Mouse (Mus musculus) monocyte, adult 5-6 weeks (primary cell): ENCODE results near the gene Ajm1. TPM values are rescaled to one million over a fixed set of nuclear protein-coding genes. Genes with fewer than 3 reads are reported as not detected.

Experiments
- ATAC-seq: fragments of 153-309, 156-312 bp; replicated peaks from 2 replicates; pipeline ENCODE4 v1.8.0; 2017; ENCODE audit warnings: mild to moderate bottlenecking; ENCODE audit not compliant: low TSS enrichment, insufficient number of reproducible peaks, severe bottlenecking, poor library complexity, low FRiP score
- total RNA-seq: library from RNA; stranded (forward); fragments of 200-1000, 200-491, 200-594 nt; gene quantifications from 3 replicates; pipeline ENCODE4 v1.2.3, GENCODE M21; 2017

Gene Ajm1
- total RNA-seq, 1 experiment from 2014 or later = not detected

DNA sequence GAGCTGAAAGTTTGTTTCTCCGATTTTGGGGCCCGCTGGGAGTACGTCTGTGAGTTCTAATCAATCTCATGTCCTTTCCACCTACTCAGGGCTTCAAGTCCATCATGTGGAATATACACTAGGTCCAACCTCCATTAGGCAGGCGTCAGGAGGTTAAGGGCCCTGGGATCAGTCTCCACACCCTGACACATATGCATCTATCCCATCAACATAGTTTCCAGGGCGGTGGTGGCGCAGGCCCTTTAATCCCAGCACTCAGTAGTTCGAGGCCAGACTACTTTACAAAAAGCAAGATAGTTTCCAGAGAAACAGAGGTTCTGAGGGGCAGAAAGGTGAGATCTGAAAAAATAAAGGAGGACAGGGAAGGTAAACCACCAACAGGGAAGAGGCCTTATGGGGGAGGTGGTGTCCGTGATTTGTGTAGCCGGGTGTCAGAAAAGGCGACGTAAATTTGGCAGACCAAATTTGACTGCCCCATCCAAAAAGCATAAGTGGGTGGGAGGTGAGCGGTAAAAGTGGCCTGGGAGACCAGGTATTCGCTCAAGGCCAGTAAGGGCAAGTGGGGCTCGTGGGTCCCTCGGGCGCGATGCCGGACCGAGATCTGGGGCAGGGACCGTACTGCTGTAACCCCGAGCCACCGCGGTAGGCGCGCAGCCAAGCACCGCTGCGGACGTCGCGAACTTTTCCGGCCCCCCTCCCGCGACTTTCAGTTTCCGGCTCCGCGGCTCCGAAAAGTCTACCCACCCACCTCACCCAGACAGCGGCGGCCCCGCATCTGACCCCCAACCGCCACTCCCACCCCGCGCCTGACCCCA lies 35.4 kb downstream of the Ajm1 start:
- 0 out of 2 replicates have a peak, but pooled peaks have one; percentile 11 for ATAC-seq

DNA sequence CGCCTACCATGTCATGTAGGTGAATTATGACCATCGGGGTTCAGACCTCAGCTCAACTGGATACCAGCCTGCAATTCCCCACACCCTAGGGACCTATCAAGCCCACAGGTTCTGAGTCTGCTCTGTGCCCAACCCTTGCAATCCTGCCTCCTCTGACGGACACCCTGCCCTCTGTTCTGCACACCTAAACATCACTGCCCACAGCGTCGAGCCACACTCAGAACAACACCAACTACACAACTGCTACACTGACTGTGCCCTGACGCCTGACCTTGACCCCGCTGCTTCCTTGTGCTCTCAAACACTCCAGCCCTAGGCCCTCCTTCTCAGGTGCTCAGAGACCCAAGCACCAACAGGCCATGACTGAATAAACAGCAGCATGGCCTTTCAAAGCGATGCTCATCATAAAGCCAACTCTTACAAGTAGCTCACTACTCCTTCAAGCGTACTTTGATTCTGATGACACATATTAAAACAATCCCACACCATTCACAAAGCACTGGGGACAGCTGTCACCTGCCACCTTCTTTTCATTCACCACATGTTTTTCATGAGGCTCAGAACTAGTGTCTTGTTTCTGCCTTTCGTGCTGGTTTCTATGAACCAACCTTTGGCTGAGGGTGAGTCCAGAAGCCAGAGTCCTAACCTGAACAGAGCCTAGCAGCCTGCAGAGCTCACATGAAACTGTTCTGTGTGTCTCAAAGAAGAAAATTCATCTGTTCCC lies 39.8 kb downstream of the Ajm1 start:
- ATAC-seq = no peak

DNA sequence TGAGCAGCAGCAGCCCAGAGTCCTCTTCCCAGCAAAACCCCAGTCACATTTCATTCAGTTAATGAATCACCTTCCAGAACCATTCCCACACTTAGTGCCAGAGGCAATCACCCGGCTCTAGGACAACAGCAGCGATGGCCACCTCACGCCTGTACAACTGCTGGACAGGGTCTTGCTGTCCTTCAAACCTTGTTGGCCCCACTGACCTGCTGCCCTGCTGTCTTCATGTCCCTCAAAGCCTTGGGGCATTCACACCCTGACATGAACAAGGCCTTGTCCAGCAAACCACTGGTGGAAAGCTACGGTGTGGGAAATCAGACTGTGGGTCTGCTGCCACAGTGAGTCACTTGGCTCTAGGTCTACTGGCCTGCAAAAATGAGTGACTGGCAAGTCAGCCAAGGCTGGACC lies 41.0 kb downstream of the Ajm1 start:
- no peak for ATAC-seq

DNA sequence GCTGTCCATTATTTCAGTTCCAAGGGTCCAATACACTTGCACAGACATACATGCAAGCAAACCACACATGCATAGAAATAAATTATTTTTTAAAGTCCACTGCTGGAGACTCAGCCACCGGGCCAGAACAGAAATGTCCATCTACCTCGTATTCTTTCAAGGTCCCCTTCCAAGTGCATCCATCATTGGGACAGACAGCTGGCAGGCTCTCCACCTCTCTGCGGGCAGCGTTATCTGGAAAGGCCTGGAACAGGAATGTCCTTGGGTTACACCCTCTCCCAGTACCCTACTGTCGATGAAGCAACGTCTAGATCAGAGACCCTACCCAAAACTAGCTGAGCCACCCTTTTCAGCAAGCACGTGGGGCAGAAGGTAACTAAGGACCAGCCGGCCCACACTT lies 45.0 kb downstream of the Ajm1 start:
- ATAC-seq = no peak

DNA sequence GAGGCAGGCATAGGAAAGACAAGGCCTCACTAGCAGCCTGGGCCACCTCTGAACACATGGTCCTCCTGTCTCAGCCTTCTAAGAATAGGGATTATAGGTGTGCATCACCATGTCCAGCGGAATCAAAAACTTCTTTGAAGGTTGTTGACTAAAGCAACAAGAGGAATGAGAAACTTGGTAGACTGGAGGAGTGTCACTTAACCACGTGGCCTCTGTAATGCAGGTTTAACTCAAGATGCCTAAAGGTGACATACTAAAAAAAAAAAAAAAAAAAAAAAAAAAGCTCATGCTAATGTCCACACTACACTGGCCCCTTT lies 46.7 kb downstream of the Ajm1 start:
- no peak for ATAC-seq

DNA sequence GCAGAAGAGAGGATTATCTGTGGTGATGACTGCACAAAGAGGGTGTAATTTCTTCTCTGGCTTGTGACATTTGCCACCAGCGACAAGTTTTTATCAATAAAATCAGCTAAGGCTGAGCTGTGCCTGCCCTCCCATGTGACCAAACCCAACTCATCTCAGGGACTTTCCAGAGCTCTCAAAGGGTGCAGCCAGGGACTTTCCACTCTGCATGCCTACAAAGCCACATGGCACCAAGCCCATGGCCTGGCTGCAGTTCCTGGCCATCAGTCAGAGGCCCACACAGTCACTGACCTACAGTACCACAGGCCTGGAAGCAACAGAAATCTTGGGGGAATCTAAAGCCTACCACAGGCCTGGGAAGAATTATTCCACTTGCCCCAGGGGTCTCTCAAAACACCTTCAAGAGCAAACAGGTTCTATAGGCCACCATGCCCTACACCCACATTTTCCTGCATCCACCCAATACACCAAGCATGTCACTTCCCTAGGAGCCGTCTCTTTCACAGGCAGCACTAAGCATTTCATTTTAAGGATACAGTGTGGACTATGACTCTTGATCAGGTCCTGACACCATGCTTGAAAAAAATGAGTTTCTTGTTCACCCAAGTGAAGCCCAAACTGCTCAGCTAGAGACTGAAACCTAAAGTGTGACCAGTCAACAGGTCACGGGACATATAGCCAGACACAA lies 47.2 kb downstream of the Ajm1 start:
- ATAC-seq = peak; percentile 82

DNA sequence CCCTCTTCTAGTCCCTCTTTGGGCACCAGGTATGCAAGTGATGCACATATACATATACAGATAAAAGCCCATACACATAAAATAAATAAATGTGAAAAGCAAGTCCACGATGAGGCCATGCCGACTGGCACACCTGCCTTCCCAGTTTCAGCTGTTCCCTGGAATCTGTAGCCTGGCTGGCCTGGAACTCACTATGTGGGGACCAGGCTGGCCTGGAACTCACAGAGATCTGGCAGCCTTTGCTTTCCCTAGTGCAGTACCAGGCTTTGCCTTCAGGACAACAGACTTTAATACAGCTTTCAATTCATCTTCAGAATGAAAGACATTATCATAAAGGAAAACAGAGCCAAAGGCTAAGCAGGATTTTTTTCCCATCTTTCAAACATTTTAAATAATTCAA lies 47.9 kb downstream of the Ajm1 start:
- no peak for ATAC-seq

DNA sequence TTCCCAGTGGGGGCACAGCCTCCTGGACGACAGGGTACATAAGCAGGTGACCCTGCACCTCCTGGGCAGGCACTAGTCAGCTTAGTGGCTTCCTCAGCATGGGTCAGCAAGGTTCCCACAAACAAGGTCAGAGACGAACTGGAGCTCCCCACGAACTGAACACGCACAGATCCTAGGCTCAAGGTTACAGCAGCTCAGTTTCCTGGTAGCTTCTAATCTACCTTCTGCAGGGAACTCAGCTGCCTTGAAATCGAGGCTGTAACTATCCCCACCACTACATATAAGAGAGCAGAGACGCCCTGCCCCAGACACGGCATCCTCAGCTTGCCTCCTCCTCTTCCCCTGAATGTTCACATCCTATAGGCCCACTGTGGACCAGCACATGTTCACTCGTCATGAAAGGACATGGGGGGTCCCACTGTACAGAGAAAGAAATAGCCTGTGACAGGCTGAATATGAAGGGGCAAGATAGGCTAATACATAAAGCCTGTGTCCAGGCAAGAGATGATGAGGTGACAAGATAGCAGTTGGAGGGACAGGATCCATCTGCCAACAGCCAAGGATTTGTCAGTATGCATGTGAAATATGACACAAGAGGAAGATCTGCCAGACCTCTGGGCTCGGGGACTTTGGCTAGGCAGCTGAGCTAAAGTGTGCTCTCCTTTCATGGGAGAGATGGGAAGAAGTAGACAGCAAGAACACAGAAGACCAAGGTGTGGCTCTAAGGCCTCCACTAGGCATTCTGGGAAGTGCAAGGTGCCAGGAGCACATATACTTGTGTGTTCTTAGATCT lies 54.9 kb downstream of the Ajm1 start:
- no peak for ATAC-seq

Other genes starting within 250 kb of the Ajm1 start
- gene Man1b1, start 249.4 kb downstream of the Ajm1 start, total RNA-seq = 31.6 to 66.4 TPM (median 33.3 TPM) in 3 replicates
- 24.8 to 101 TPM (median 57.4 TPM) in 3 replicates for gene Dpp7, start 225.4 kb downstream of the Ajm1 start, total RNA-seq
- 6.6 to 19.5 TPM (median 12.9 TPM) in 3 replicates for gene Uap1l1, start 216.1 kb downstream of the Ajm1 start, total RNA-seq
- gene Sapcd2, start 209.4 kb downstream of the Ajm1 start, total RNA-seq = 4.3 TPM in 1 of 3 replicates, not detected in the others
- not detected in 3 replicates for gene Entpd2, start 185.9 kb downstream of the Ajm1 start, total RNA-seq
- gene Npdc1, start 182.4 kb downstream of the Ajm1 start, total RNA-seq = not detected in 3 replicates
- gene Fut7, start 158.5 kb downstream of the Ajm1 start, total RNA-seq = 8.9 to 13.9 TPM (median 11.0 TPM) in 3 replicates
- gene Abca2, start 153.1 kb downstream of the Ajm1 start, total RNA-seq = 16.8 to 46.8 TPM (median 17.5 TPM) in 3 replicates
- gene Clic3, start 124.9 kb downstream of the Ajm1 start, total RNA-seq = not detected in 3 replicates
- gene Paxx, start 120.7 kb downstream of the Ajm1 start, total RNA-seq = 21.4 to 39.6 TPM (median 32.9 TPM) in 3 replicates
- gene Ptgds, start 111.7 kb downstream of the Ajm1 start, total RNA-seq = not detected in 3 replicates
- not detected in 3 replicates for gene Lcn12, start 87.8 kb downstream of the Ajm1 start, total RNA-seq
- 33.3 to 58.1 TPM (median 38.6 TPM) in 3 replicates for gene Fbxw5, start 81.0 kb downstream of the Ajm1 start, total RNA-seq
- gene C8g, start 80.0 kb downstream of the Ajm1 start, total RNA-seq = not detected in 3 replicates
- gene Traf2, start 34.8 kb downstream of the Ajm1 start, total RNA-seq = 16.6 to 29.4 TPM (median 18.0 TPM) in 3 replicates
- gene Edf1, start 23.9 kb downstream of the Ajm1 start, total RNA-seq = 80.0 to 121 TPM (median 114 TPM) in 3 replicates
- 2.8 to 6.2 TPM in 2 of 3 replicates, not detected in the other for gene Mamdc4, start 6.9 kb downstream of the Ajm1 start, total RNA-seq
- gene Phpt1, start 6.5 kb downstream of the Ajm1 start, total RNA-seq = 0.67 to 1.9 TPM (median 1.1 TPM) in 3 replicates
- gene Rabl6, start 26.8 kb upstream of the Ajm1 start, total RNA-seq = 42.7 to 71.6 TPM (median 51.7 TPM) in 3 replicates
- not detected in 3 replicates for gene Ccdc183, start 35.9 kb upstream of the Ajm1 start, total RNA-seq
- gene Tmem141, start 40.2 kb upstream of the Ajm1 start, total RNA-seq = 12.4 to 19.4 TPM (median 14.3 TPM) in 3 replicates
- gene Fcna, start 46.3 kb upstream of the Ajm1 start, total RNA-seq = not detected in 3 replicates
- not detected in 3 replicates for gene Lcn8, start 71.4 kb upstream of the Ajm1 start, total RNA-seq
- gene Lcn5, start 76.2 kb upstream of the Ajm1 start, total RNA-seq = not detected in 3 replicates
- gene Lcn6, start 95.0 kb upstream of the Ajm1 start, total RNA-seq = not detected in 3 replicates
- not detected in 3 replicates for gene Lcn10, start 101.0 kb upstream of the Ajm1 start, total RNA-seq
- not detected in 3 replicates for gene Obp2a, start 118.3 kb upstream of the Ajm1 start, total RNA-seq
- 1.5 to 4.4 TPM (median 3.9 TPM) in 3 replicates for gene Bmyc, start 125.0 kb upstream of the Ajm1 start, total RNA-seq
- gene Obp2b, start 155.3 kb upstream of the Ajm1 start, total RNA-seq = not detected in 3 replicates
- gene Lcn3, start 183.8 kb upstream of the Ajm1 start, total RNA-seq = not detected in 3 replicates
- gene Lcn11, start 195.3 kb upstream of the Ajm1 start, total RNA-seq = not detected in 3 replicates
- not detected in 3 replicates for gene Gm13539, start 200.5 kb upstream of the Ajm1 start, total RNA-seq
- gene Glt6d1, start 234.1 kb upstream of the Ajm1 start, total RNA-seq = not detected in 3 replicates
- not detected in 3 replicates for gene Lcn9, start 241.4 kb upstream of the Ajm1 start, total RNA-seq